Mouse (Mus musculus): ENCODE data around the gene Ndrg4. TPM values are rescaled to one million over a fixed set of nuclear protein-coding genes. Genes with fewer than 3 reads are reported as not detected.

Ndrg4 gene
- polyA plus RNA-seq, 1 experiment from 2014 or later, result 14.0 TPM

- no peak overlapping the region for H3K27ac ChIP-seq
- peaks cover 92% of the 10 kb centered on the region for H3K36me3 ChIP-seq
- ATAC-seq (ENCODE audit: insufficient number of reproducible peaks, insufficient read depth, low FRiP score, low TSS enrichment, low read depth), result no peak
- 80% methylated on average over 7 of the region's 7 CpGs for WGBS
- H3K4me2 ChIP-seq, result no peak overlapping the region
- H3K9me3 ChIP-seq, result no peaks in the 10 kb centered on the region
- H3K4me1 ChIP-seq (replicated peaks), result no peaks in the 10 kb centered on the region
- no peaks in the 10 kb centered on the region for H3K27me3 ChIP-seq
- H3K4me3 ChIP-seq (replicated peaks), result no peak overlapping the region
- no peak overlapping the region for H3K9ac ChIP-seq (replicated peaks)
Measured at GRCm38 (mm10) chr8:95738596-95738995, 61.8 kb downstream of the Ndrg4 start.

GRCm38 (mm10) chr8:95741732-95742131, 65.0 kb downstream of the Ndrg4 start:
- Histone ChIP-seq H3K9me3 (no peaks in the 10 kb centered on the region), H3K4me1 (replicated peaks) (no peaks in the 10 kb centered on the region), H3K4me2 (no peak overlapping the region), H3K36me3 (peaks cover 95% of the 10 kb centered on the region), H3K4me3 (replicated peaks) (no peak overlapping the region), H3K27me3 (no peaks in the 10 kb centered on the region), H3K9ac (replicated peaks) (no peak overlapping the region), H3K27ac (no peak overlapping the region)
- 93% methylated on average over 7 of the region's 7 CpGs for WGBS
- no peak for ATAC-seq (ENCODE audit: insufficient number of reproducible peaks, insufficient read depth, low FRiP score, low TSS enrichment, low read depth)

- H3K4me1 ChIP-seq (replicated peaks), result no peaks in the 10 kb centered on the region
- H3K9ac ChIP-seq (replicated peaks), result no peak overlapping the region
- WGBS, result 93% methylated on average over 4 of the region's 4 CpGs
- no peak overlapping the region for H3K4me3 ChIP-seq (replicated peaks)
- peaks cover 95% of the 10 kb centered on the region for H3K36me3 ChIP-seq
- H3K9me3 ChIP-seq, result no peaks in the 10 kb centered on the region
- H3K27me3 ChIP-seq, result no peaks in the 10 kb centered on the region
- H3K4me2 ChIP-seq, result no peak overlapping the region
- no peak overlapping the region for H3K27ac ChIP-seq
- ATAC-seq (ENCODE audit: insufficient number of reproducible peaks, insufficient read depth, low FRiP score, low TSS enrichment, low read depth), result no peak
Measured at GRCm38 (mm10) chr8:95748028-95748427, 71.2 kb downstream of the Ndrg4 start.

- Histone ChIP-seq H3K27ac (no peak overlapping the region), H3K9ac (replicated peaks) (no peak overlapping the region), H3K36me3 (peaks cover 93% of the 10 kb centered on the region), H3K4me1 (replicated peaks) (no peaks in the 10 kb centered on the region), H3K4me2 (no peak overlapping the region), H3K4me3 (replicated peaks) (no peak overlapping the region), H3K27me3 (no peaks in the 10 kb centered on the region), H3K9me3 (no peaks in the 10 kb centered on the region)
- 92% methylated on average over 1 of the region's 1 CpGs for WGBS
- no peak for ATAC-seq (ENCODE audit: insufficient number of reproducible peaks, insufficient read depth, low FRiP score, low TSS enrichment, low read depth)
Measured at GRCm38 (mm10) chr8:95751924-95752323, 75.1 kb downstream of the Ndrg4 start.

GRCm38 (mm10) chr8:95760323-95760722, 83.5 kb downstream of the Ndrg4 start:
- Histone ChIP-seq H3K9ac (replicated peaks) (no peak overlapping the region), H3K27me3 (no peaks in the 10 kb centered on the region), H3K27ac (no peak overlapping the region), H3K9me3 (no peaks in the 10 kb centered on the region), H3K36me3 (peaks cover 89% of the 10 kb centered on the region), H3K4me1 (replicated peaks) (no peaks in the 10 kb centered on the region), H3K4me2 (no peak overlapping the region), H3K4me3 (replicated peaks) (no peak overlapping the region)
- 94% methylated on average over 6 of the region's 6 CpGs for WGBS
- ATAC-seq (ENCODE audit: insufficient number of reproducible peaks, insufficient read depth, low FRiP score, low TSS enrichment, low read depth), result no peak

- Histone ChIP-seq H3K4me1 (replicated peaks) (no peaks in the 10 kb centered on the region), H3K27ac (no peak overlapping the region), H3K9ac (replicated peaks) (no peak overlapping the region), H3K9me3 (no peaks in the 10 kb centered on the region), H3K27me3 (no peaks in the 10 kb centered on the region), H3K4me2 (no peak overlapping the region), H3K36me3 (peaks cover 93% of the 10 kb centered on the region), H3K4me3 (replicated peaks) (no peak overlapping the region)
- 86% methylated on average over 1 of the region's 1 CpGs for WGBS
- no peak for ATAC-seq (ENCODE audit: insufficient number of reproducible peaks, insufficient read depth, low FRiP score, low TSS enrichment, low read depth)
Measured at GRCm38 (mm10) chr8:95764133-95764532, 87.4 kb downstream of the Ndrg4 start.

Small RNA genes within 50 kb of the gene (microRNA-seq; reads per million reads assigned to microRNA genes)
- 1.6 reads per million for gene Mir7073

Other genes starting within 250 kb of the Ndrg4 start
- 136 and 144 TPM in 2 replicates for gene Cfap20, start 242.1 kb upstream of the Ndrg4 start, polyA plus RNA-seq (2016; fragmentation: Nextera tagmentation; extraction: Ambion mirVana)
- gene Csnk2a2, start 186.9 kb upstream of the Ndrg4 start, polyA plus RNA-seq (2016; fragmentation: Nextera tagmentation; extraction: Ambion mirVana), result 12.6 and 14.0 TPM in 2 replicates
- not detected in 2 replicates for gene Ccdc113, start 142.9 kb upstream of the Ndrg4 start, polyA plus RNA-seq (2016; fragmentation: Nextera tagmentation; extraction: Ambion mirVana)
- gene Prss54, start 100.6 kb upstream of the Ndrg4 start, polyA plus RNA-seq (2016; fragmentation: Nextera tagmentation; extraction: Ambion mirVana), result not detected in 2 replicates
- 27.1 and 28.9 TPM in 2 replicates for gene Gins3, start 43.5 kb upstream of the Ndrg4 start, polyA plus RNA-seq (2016; fragmentation: Nextera tagmentation; extraction: Ambion mirVana)
- 17.9 and 18.2 TPM in 2 replicates for gene Setd6, start 38.9 kb downstream of the Ndrg4 start, polyA plus RNA-seq (2016; fragmentation: Nextera tagmentation; extraction: Ambion mirVana)
- gene Cnot1, start 130.5 kb downstream of the Ndrg4 start, polyA plus RNA-seq (2016; fragmentation: Nextera tagmentation; extraction: Ambion mirVana), result 91.3 and 109 TPM in 2 replicates
- gene Sap18b, start 148.4 kb downstream of the Ndrg4 start, polyA plus RNA-seq (2016; fragmentation: Nextera tagmentation; extraction: Ambion mirVana), result 404 and 454 TPM in 2 replicates
- gene Slc38a7, start 176.6 kb downstream of the Ndrg4 start, polyA plus RNA-seq (2016; fragmentation: Nextera tagmentation; extraction: Ambion mirVana), result 12.0 and 13.6 TPM in 2 replicates
- gene Got2, start 211.6 kb downstream of the Ndrg4 start, polyA plus RNA-seq (2016; fragmentation: Nextera tagmentation; extraction: Ambion mirVana), result 169 and 193 TPM in 2 replicates

Data from limb, embryonic 12.5 days (tissue).